In genomic region chr6:134791251-134792118, GRCm38 (mm10) we compare ENCODE assay signal across 8 mouse cellular contexts. TPM values are rescaled to one million over a fixed set of nuclear protein-coding genes. Genes with fewer than 3 reads are reported as not detected.
A peak's percentile ranks its signal among the peaks of the same experiment; 100 is the strongest.
DNase-seq lines count a peak whose midpoint lies in the region; ATAC-seq and TF ChIP-seq lines count a peak whose summit lies in the region.

No protein-coding gene starts in this region.

- TF ChIP-seq POLR2A in myocyte (IDR thresholded peaks at IDR 0.05; ENCODE audit: insufficient read length, low read depth), result no peak

- under 1% methylated on average over 44 of the region's 46 CpGs for WGBS in intestine, embryonic 14.5 days
- under 1% methylated on average over 46 of the region's 46 CpGs for WGBS in liver, embryonic 13.5 days (ENCODE audit: insufficient replicate concordance)

- peak overlapping the region; percentile 74 for H3K4me2 ChIP-seq in intestine, embryonic 14.5 days (ENCODE audit: low read length)
- H3K4me2 ChIP-seq in liver, embryonic 13.5 days, result peak overlapping the region; percentile 86
- peak overlapping the region; percentile 88 for H3K4me2 ChIP-seq in myocyte (ENCODE audit: low read depth)

- ATAC-seq in granulocyte monocyte progenitor cell, adult 5-6 weeks (replicated peaks; ENCODE audit: poor library complexity, severe bottlenecking), result peak; percentile 68
- ATAC-seq in intestine, embryonic 14.5 days (replicated peaks; ENCODE audit: low FRiP score, low TSS enrichment, low read depth), result no peak; the same call in 1 of the 2 replicates
- peak; percentile 21 for ATAC-seq in liver, embryonic 13.5 days (ENCODE audit: low read depth)

- H3K36me3 ChIP-seq in intestine, embryonic 14.5 days (ENCODE audit: control insufficient read depth, insufficient read depth, low read length), result no peaks in the 10 kb centered on the region
- no peaks in the 10 kb centered on the region for H3K36me3 ChIP-seq in liver, embryonic 13.5 days
- no peaks in the 10 kb centered on the region for H3K36me3 ChIP-seq in myocyte (ENCODE audit: control insufficient read depth, insufficient read depth)

- peak overlapping the region; percentile 59 for H3ac ChIP-seq in myocyte (ENCODE audit: control insufficient read depth, insufficient read length)

- peak overlapping the region; percentile 99 for H3K9ac ChIP-seq in intestine, embryonic 14.5 days (ENCODE audit: low read length)
- H3K9ac ChIP-seq in liver, embryonic 13.5 days, result peak overlapping the region; percentile 95

- H3K27me3 ChIP-seq in intestine, embryonic 14.5 days (replicated peaks; ENCODE audit: control insufficient read depth, insufficient read depth, low read length), result no peaks in the 10 kb centered on the region
- no peaks in the 10 kb centered on the region for H3K27me3 ChIP-seq in liver, embryonic 13.5 days
- no peaks in the 10 kb centered on the region for H3K27me3 ChIP-seq in myocyte (ENCODE audit: control insufficient read depth, insufficient read depth, insufficient read length)

- H3K27ac ChIP-seq in intestine, embryonic 14.5 days (ENCODE audit: low read depth), result peak overlapping the region; percentile 98
- peak overlapping the region; percentile 91 for H3K27ac ChIP-seq in liver, embryonic 13.5 days

- peaks cover 14% of the 10 kb centered on the region for H3K4me1 ChIP-seq in intestine, embryonic 14.5 days (replicated peaks; ENCODE audit: control insufficient read depth, insufficient read depth, low read length)
- H3K4me1 ChIP-seq in liver, embryonic 13.5 days (replicated peaks), result peaks cover 41% of the 10 kb centered on the region

- peak overlapping the region; percentile 84 for H3K4me3 ChIP-seq in intestine, embryonic 14.5 days (ENCODE audit: low read depth, low read length)
- H3K4me3 ChIP-seq in liver, embryonic 13.5 days (replicated peaks), result peak overlapping the region; percentile 83
- peak overlapping the region; percentile 73 for H3K4me3 ChIP-seq in myocyte

- H3K9me3 ChIP-seq in intestine, embryonic 14.5 days (ENCODE audit: control insufficient read depth, low read length), result no peaks in the 10 kb centered on the region
- no peaks in the 10 kb centered on the region for H3K9me3 ChIP-seq in liver, embryonic 13.5 days (replicated peaks)

- DNase-seq in A20 (ENCODE audit: low read depth, low spot score) (peak; percentile 81), MN1 (ENCODE audit: low spot score) (peak; percentile 40)
- DNase-seq in cerebellum, postnatal 25 days, result peak; percentile 74 to 80
- DNase-seq in intestine, embryonic 14.5 days (ENCODE audit: low spot score), result peak; percentile 79
- DNase-seq in liver, embryonic 13.5 days, result peak; percentile 13
- peak; percentile 39 for DNase-seq in thymus, postnatal 0 days (ENCODE audit: low spot score)

- H3K79me2 ChIP-seq in myocyte (ENCODE audit: control insufficient read depth, insufficient read depth), result peaks cover 41% of the 10 kb centered on the region

TF ChIP-seq in myocyte, 11 proteins besides CTCF, POLR2A, EP300 and RAD21:
- TF ChIP-seq TCF12 (IDR thresholded peaks at IDR 0.05; ENCODE audit: insufficient read depth, poor library complexity, severe bottlenecking), result no peak
- 0 out of 2 replicates have a peak, but pooled peaks have one; percentile 15 for TF ChIP-seq CEBPB (IDR thresholded peaks at IDR 0.05; ENCODE audit: insufficient read depth, poor library complexity, severe bottlenecking)

RNA-seq across cellular contexts. Expression of gene Dusp16, which starts 0.9 kb away (rescaled TPM):
- 2.3 and 3.5 TPM in 2 replicates for total RNA-seq in granulocyte monocyte progenitor cell, adult 5-6 weeks (2014; fragmentation: Nextera tagmentation)
- 0.21 and 5.8 TPM in 2 replicates for total RNA-seq in granulocyte monocyte progenitor cell, adult 5-6 weeks (2017)
- polyA plus RNA-seq in intestine, embryonic 14.5 days (2014; fragmentation: Nextera tagmentation; extraction: Ambion mirVana), result 20.0 and 23.4 TPM in 2 replicates
- 3.7 and 4.7 TPM in 2 replicates for polyA plus RNA-seq in liver, embryonic 13.5 days (2015; fragmentation: Nextera tagmentation; extraction: Ambion mirVana)
- 4.8 TPM for polyA plus RNA-seq in myocyte (2012; fragmentation: generic; extraction: Trizol)
- 6.6 and 7.5 TPM in 2 replicates for polyA plus RNA-seq in thymus, postnatal 0 days (2015; fragmentation: Nextera tagmentation; extraction: Ambion mirVana)

RNA-seq across cellular contexts. Expression of gene Crebl2, which starts 38.5 kb away (rescaled TPM):
- total RNA-seq in granulocyte monocyte progenitor cell, adult 5-6 weeks (2014; fragmentation: Nextera tagmentation), result 2.5 and 5.7 TPM in 2 replicates
- total RNA-seq in granulocyte monocyte progenitor cell, adult 5-6 weeks (2017), result 2.8 and 5.6 TPM in 2 replicates
- polyA plus RNA-seq in intestine, embryonic 14.5 days (2014; fragmentation: Nextera tagmentation; extraction: Ambion mirVana), result 2.3 and 2.4 TPM in 2 replicates
- 1.3 TPM in 2 replicates for polyA plus RNA-seq in liver, embryonic 13.5 days (2015; fragmentation: Nextera tagmentation; extraction: Ambion mirVana)
- polyA plus RNA-seq in myocyte (2012; fragmentation: generic; extraction: Trizol), result 1.5 TPM
- polyA plus RNA-seq in thymus, postnatal 0 days (2015; fragmentation: Nextera tagmentation; extraction: Ambion mirVana), result 4.9 and 5.5 TPM in 2 replicates

Comparison
In these comparisons a context has a peak if more than half of its experiments do, and no peak if none do; other contexts are left out.
1. DNase-seq: peak in every context shown above with its lines; median percentile 81 in A20; 79 in intestine, embryonic 14.5 days; 77 in cerebellum, postnatal 25 days; 40 in MN1; 39 in thymus, postnatal 0 days; 13 in liver, embryonic 13.5 days.